Comparison of ENCODE assay signal across 9 mouse cellular contexts in genomic region chr15:88716350-88716749, GRCm38 (mm10). TPM values are rescaled to one million over a fixed set of nuclear protein-coding genes. Genes with fewer than 3 reads are reported as not detected.
DNase-seq lines count a peak whose midpoint lies in the region; ATAC-seq lines count a peak whose summit lies in the region.
"Had no signal": no experiment of that assay in that cellular context is flagged by ENCODE, and none has a peak within 500 bp of the region (broad histone marks: within the 10 kb centered on the region; RNA-seq: fewer than 3 reads in every experiment).

No protein-coding gene starts in this region.

- H3K27ac ChIP-seq in hindbrain, embryonic 14.5 days: no peak overlapping the region
- H3K27ac ChIP-seq in hindbrain, embryonic 16.5 days (ENCODE audit: low read depth, low read length): no peak overlapping the region
- no peak overlapping the region for H3K27ac ChIP-seq in midbrain, embryonic 13.5 days
- H3K27ac ChIP-seq: heart, embryonic 15.5 days had no signal

- H3K9ac ChIP-seq in hindbrain, embryonic 14.5 days: no peak overlapping the region
- H3K9ac ChIP-seq in hindbrain, embryonic 16.5 days (ENCODE audit: low read depth, low read length): no peak overlapping the region
- H3K9ac ChIP-seq in midbrain, embryonic 13.5 days (replicated peaks): no peak overlapping the region
- H3K9ac ChIP-seq: heart, embryonic 15.5 days had no signal

- H3K9me3 ChIP-seq in hindbrain, embryonic 14.5 days (ENCODE audit: control insufficient read depth, low read length): no peaks in the 10 kb centered on the region
- H3K9me3 ChIP-seq in hindbrain, embryonic 16.5 days (ENCODE audit: control insufficient read depth, low read length): no peaks in the 10 kb centered on the region
- H3K9me3 ChIP-seq in midbrain, embryonic 13.5 days: no peaks in the 10 kb centered on the region
- H3K9me3 ChIP-seq: heart, embryonic 15.5 days had no signal

- no peak overlapping the region for H3K4me2 ChIP-seq in hindbrain, embryonic 14.5 days (replicated peaks)
- no peak overlapping the region for H3K4me2 ChIP-seq in hindbrain, embryonic 16.5 days (ENCODE audit: low read length)
- H3K4me2 ChIP-seq in midbrain, embryonic 13.5 days (replicated peaks): no peak overlapping the region
- H3K4me2 ChIP-seq: heart, embryonic 15.5 days had no signal

- no peaks in the 10 kb centered on the region for H3K27me3 ChIP-seq in hindbrain, embryonic 14.5 days (ENCODE audit: control insufficient read depth, insufficient read depth, low read length)
- H3K27me3 ChIP-seq in hindbrain, embryonic 16.5 days (replicated peaks; ENCODE audit: control insufficient read depth, insufficient read depth, low read length): no peaks in the 10 kb centered on the region
- H3K27me3 ChIP-seq in midbrain, embryonic 13.5 days: no peaks in the 10 kb centered on the region
- H3K27me3 ChIP-seq: heart, embryonic 15.5 days had no signal

- DNase-seq in hindbrain, embryonic 14.5 days (ENCODE audit: low spot score): peak; percentile 52
- DNase-seq in 3T3-L1 (ENCODE audit: low read depth, low spot score) (peak; percentile 57), ES-CJ7 (ENCODE audit: low read depth, low spot score) (peak; percentile 66)
- DNase-seq in kidney, postnatal 10 days: peak; percentile 45
- DNase-seq in adrenal gland, postnatal 25 days: no peak

- peaks cover 73% of the 10 kb centered on the region for H3K36me3 ChIP-seq in hindbrain, embryonic 14.5 days (replicated peaks; ENCODE audit: control insufficient read depth, insufficient read depth)
- peaks cover 29% of the 10 kb centered on the region for H3K36me3 ChIP-seq in hindbrain, embryonic 16.5 days (ENCODE audit: control insufficient read depth, insufficient read depth, low read length)
- H3K36me3 ChIP-seq in midbrain, embryonic 13.5 days: peaks cover 91% of the 10 kb centered on the region

- no peak for ATAC-seq in hindbrain, embryonic 14.5 days (ENCODE audit: low FRiP score)
- no peak for ATAC-seq in hindbrain, embryonic 16.5 days
- no peak for ATAC-seq in inflammation-experienced regulatory T-cells, adult 6 months
- no peak for ATAC-seq in midbrain, embryonic 13.5 days

- no peak overlapping the region for H3K4me3 ChIP-seq in hindbrain, embryonic 14.5 days (replicated peaks; ENCODE audit: low read length)
- no peak overlapping the region for H3K4me3 ChIP-seq in hindbrain, embryonic 16.5 days (ENCODE audit: low read length)
- H3K4me3 ChIP-seq in midbrain, embryonic 13.5 days (replicated peaks): no peak overlapping the region
- H3K4me3 ChIP-seq: heart, embryonic 15.5 days had no signal

- H3K4me1 ChIP-seq in hindbrain, embryonic 14.5 days (replicated peaks; ENCODE audit: control insufficient read depth, insufficient read depth, low read length): 0 out of 2 replicates have a peak, but pooled peaks cover 3% of the 10 kb centered on the region
- no peaks in the 10 kb centered on the region; the same call in none of the 2 replicates for H3K4me1 ChIP-seq in hindbrain, embryonic 16.5 days (ENCODE audit: control insufficient read depth, insufficient read depth, low read depth, low read length)
- peaks cover 3% of the 10 kb centered on the region; the same call in 1 of the 2 replicates for H3K4me1 ChIP-seq in midbrain, embryonic 13.5 days (replicated peaks)

RNA-seq across cellular contexts. Expression of gene Brd1, which starts 17.7 kb away (rescaled TPM):
- 20.3 and 20.8 TPM in 2 replicates for polyA plus RNA-seq in hindbrain, embryonic 14.5 days (2014; fragmentation: Nextera tagmentation; extraction: Ambion mirVana)
- 12.9 and 14.9 TPM in 2 replicates for polyA plus RNA-seq in hindbrain, embryonic 16.5 days (2015; fragmentation: Nextera tagmentation; extraction: Ambion mirVana)
- 10 to 100 TPM; 15.8 to 21.7 (median 20.6) TPM for polyA plus RNA-seq in inflammation-experienced regulatory T-cells, adult 6 months (2017; shearing (Covaris generic))
- polyA plus RNA-seq in midbrain, embryonic 13.5 days (2015; fragmentation: Nextera tagmentation; extraction: Ambion mirVana): 26.9 and 29.1 TPM in 2 replicates
- 51.6 and 68.7 TPM in 2 replicates for total RNA-seq in adrenal gland, postnatal 25 days (2021)

RNA-seq across cellular contexts. Expression of gene Zbed4, which starts 35.1 kb away (rescaled TPM):
- polyA plus RNA-seq in hindbrain, embryonic 14.5 days (2014; fragmentation: Nextera tagmentation; extraction: Ambion mirVana): 18.4 and 19.9 TPM in 2 replicates
- 9.9 and 15.3 TPM in 2 replicates for polyA plus RNA-seq in hindbrain, embryonic 16.5 days (2015; fragmentation: Nextera tagmentation; extraction: Ambion mirVana)
- 1 to 10 TPM; 4.1 to 7.6 (median 5.8) TPM for polyA plus RNA-seq in inflammation-experienced regulatory T-cells, adult 6 months (2017; shearing (Covaris generic))
- polyA plus RNA-seq in midbrain, embryonic 13.5 days (2015; fragmentation: Nextera tagmentation; extraction: Ambion mirVana): 28.0 and 28.7 TPM in 2 replicates
- total RNA-seq in adrenal gland, postnatal 25 days (2021): 11.6 and 14.5 TPM in 2 replicates
